Mouse (Mus musculus) bone marrow, adult 2 months (tissue): ENCODE measurements around the gene Atg16l2.

Source experiments
- CTCF ChIP-seq: fragments of 200-500 bp; IDR thresholded peaks from 2 replicates; pipeline ENCODE4 v1.5.1; 2011; ENCODE audit warnings: low read length, control low read depth; ENCODE audit not compliant: control insufficient read depth, insufficient read depth
- POLR2A ChIP-seq: fragments of 200-500 bp; IDR thresholded peaks from 2 replicates; pipeline ENCODE4 v1.6.1; 2011; ENCODE audit warnings: low read depth, mild to moderate bottlenecking, control low read depth, low read length, borderline replicate concordance; ENCODE audit not compliant: control insufficient read depth

DNA sequence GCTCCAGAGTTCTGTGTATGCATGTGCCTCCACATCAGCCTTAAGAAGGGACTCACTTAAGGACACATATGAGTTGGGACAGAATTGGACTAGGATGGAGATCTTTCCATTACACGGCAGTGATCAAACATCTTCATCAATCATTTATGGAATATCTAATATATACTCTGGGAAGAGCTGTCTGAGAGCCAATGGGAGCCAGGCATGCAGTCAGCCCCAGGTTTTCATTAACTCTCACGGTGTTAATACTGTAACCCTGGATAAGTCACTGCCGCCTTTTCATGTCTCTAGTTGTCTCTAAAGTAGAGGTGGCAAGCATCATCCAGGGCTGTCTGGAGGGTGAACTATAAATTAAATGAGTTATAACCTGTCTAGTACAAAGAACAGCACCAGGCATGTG, 11.0 kb upstream of the Atg16l2 start:
- no peak for TF ChIP-seq CTCF
- no peak for TF ChIP-seq POLR2A
